Mouse (Mus musculus) olfactory bulb, adult 2 months (tissue): Measurements from ENCODE around the gene Arl6ip6. TPM values are rescaled to one million over a fixed set of nuclear protein-coding genes. Genes with fewer than 3 reads are reported as not detected.

Source experiments
- H3K27ac ChIP-seq: fragments of 200-500 bp; 2 replicates; pipeline ENCODE4 v1.5.1; 2012; ENCODE audit warnings: low read depth, low read length; ENCODE audit not compliant: insufficient read depth
- H3K4me1 ChIP-seq: fragments of 200-500 bp; 2 replicates; pipeline ENCODE4 v1.6.1; 2012; ENCODE audit warnings: low read length; ENCODE audit not compliant: control insufficient read depth, insufficient read depth
- H3K4me3 ChIP-seq: fragments of 200-500 bp; 2 replicates; pipeline ENCODE4 v1.5.1; 2012; ENCODE audit warnings: mild to moderate bottlenecking, low read depth, low read length, moderate library complexity; ENCODE audit not compliant: insufficient read depth
- CTCF ChIP-seq: fragments of 200-500 bp; IDR thresholded peaks from 2 replicates; pipeline ENCODE4 v1.5.1; 2012; ENCODE audit warnings: low read depth, mild to moderate bottlenecking, low read length, moderate library complexity; ENCODE audit not compliant: insufficient read depth
- POLR2A ChIP-seq: fragments of 200-500 bp; IDR thresholded peaks from 2 replicates; pipeline ENCODE4 v1.6.1; 2012; ENCODE audit warnings: mild to moderate bottlenecking, low read depth, low read length, moderate library complexity; ENCODE audit not compliant: insufficient read depth
- WGBS: fragments of 180-500 bp; shearing (Covaris S2); methylation state at CpG from one replicate; pipeline ENCODE4 v1.1.7; 2018; 5-methylcytosine and 5-hydroxymethylcytosine counted together
- polyA plus RNA-seq: library from polyadenylated mRNA; stranded (reverse); fragments of >200 nt; gene quantifications from 2 replicates; pipeline ENCODE4 v1.2.4, GENCODE M21; 2012; ENCODE audit warnings: low replicate concordance; ENCODE audit not compliant: missing spikeins, insufficient read depth, insufficient read length

The Arl6ip6 gene
- not detected in 2 replicates for polyA plus RNA-seq

- peaks cover 4% of the 10 kb centered on the region; the same call in 1 of the 2 replicates for H3K4me1 ChIP-seq
- peak within 1 kb of the TSS; percentile 91 for H3K4me3 ChIP-seq
- peak within 1 kb of the TSS; percentile 99 for H3K27ac ChIP-seq
- TF ChIP-seq POLR2A = peak; percentile 79
- no peak for TF ChIP-seq CTCF
- under 1% methylated on average over 82 of the region's 82 CpGs for WGBS
Observed at GRCm38 (mm10) chr2:53191523-53192220, at the start of gene Arl6ip6. Gene Arl6ip6 (plus strand): TSS chr2:53191726.

GRCm38 (mm10) chr2:53146852-53147251 lies 44.7 kb upstream of the Arl6ip6 start:
- Histone ChIP-seq H3K4me1 (no peaks in the 10 kb centered on the region), H3K27ac (no peak overlapping the region), H3K4me3 (no peak overlapping the region)
- no peak for TF ChIP-seq POLR2A
- no peak for TF ChIP-seq CTCF

GRCm38 (mm10) chr2:53173966-53174365 lies 17.6 kb upstream of the Arl6ip6 start:
- TF ChIP-seq POLR2A (no peak), CTCF (no peak)
- no peak overlapping the region for H3K27ac ChIP-seq
- H3K4me1 ChIP-seq = no peaks in the 10 kb centered on the region
- H3K4me3 ChIP-seq = no peak overlapping the region

GRCm38 (mm10) chr2:53178966-53179365 lies 12.6 kb upstream of the Arl6ip6 start:
- TF ChIP-seq POLR2A (no peak), CTCF (no peak)
- Histone ChIP-seq H3K4me3 (no peak overlapping the region), H3K4me1 (no peaks in the 10 kb centered on the region), H3K27ac (no peak overlapping the region)
- WGBS = 77% methylated on average over 3 of the region's 3 CpGs

- Histone ChIP-seq H3K4me1 (no peaks in the 10 kb centered on the region), H3K27ac (no peak overlapping the region), H3K4me3 (no peak overlapping the region)
- TF ChIP-seq CTCF (no peak), POLR2A (no peak)
Observed at GRCm38 (mm10) chr2:53179876-53180275, 11.7 kb upstream of the Arl6ip6 start.

GRCm38 (mm10) chr2:53189811-53190210 lies 1.7 kb upstream of the Arl6ip6 start:
- TF ChIP-seq POLR2A = no peak
- TF ChIP-seq CTCF = no peak
- WGBS = 65% methylated on average over 3 of the region's 3 CpGs
- H3K4me3 ChIP-seq = no peak overlapping the region

GRCm38 (mm10) chr2:53190684-53191511 lies 628 bp upstream of the Arl6ip6 start, which contains the start of gene Prpf40a:
Gene Prpf40a (minus strand): TSS chr2:53191284.
- H3K27ac ChIP-seq = peak within 1 kb of the TSS; percentile 99
- under 1% methylated on average over 53 of the region's 53 CpGs for WGBS
- peak within 1 kb of the TSS; percentile 91 for H3K4me3 ChIP-seq
- peak; percentile 71; the same call in 1 of the 2 replicates for TF ChIP-seq POLR2A
- TF ChIP-seq CTCF = no peak
- peaks cover 4% of the 10 kb centered on the region; the same call in 1 of the 2 replicates for H3K4me1 ChIP-seq

More at GRCm38 (mm10) chr2:53189811-53190210, 1.7 kb upstream of the Arl6ip6 start:
- no peak overlapping the region for H3K27ac ChIP-seq
- H3K4me1 ChIP-seq = peaks cover 4% of the 10 kb centered on the region; the same call in 1 of the 2 replicates

GRCm38 (mm10) chr2:53192386-53192785 lies 860 bp downstream of the Arl6ip6 start:
- H3K4me3 ChIP-seq = peak overlapping the region; percentile 91
- WGBS = 0% methylated on average over 20 of the region's 20 CpGs
- no peak for TF ChIP-seq POLR2A
- TF ChIP-seq CTCF = no peak
- H3K27ac ChIP-seq = peak overlapping the region; percentile 43
- peaks cover 4% of the 10 kb centered on the region; the same call in 1 of the 2 replicates for H3K4me1 ChIP-seq

- H3K27ac ChIP-seq = no peak overlapping the region
- 95% methylated on average over 10 of the region's 10 CpGs for WGBS
- H3K4me1 ChIP-seq = no peaks in the 10 kb centered on the region
- H3K4me3 ChIP-seq = no peak overlapping the region
- TF ChIP-seq POLR2A = no peak
- no peak for TF ChIP-seq CTCF
Observed at GRCm38 (mm10) chr2:53196431-53196830, 4.9 kb downstream of the Arl6ip6 start.
